Mouse (Mus musculus): Measurements from ENCODE around the gene Fgf22. TPM values are rescaled to one million over a fixed set of nuclear protein-coding genes. Genes with fewer than 3 reads are reported as not detected.

The Fgf22 gene
- polyA plus RNA-seq, 1 experiment from 2014 or later, result not detected

DNA sequence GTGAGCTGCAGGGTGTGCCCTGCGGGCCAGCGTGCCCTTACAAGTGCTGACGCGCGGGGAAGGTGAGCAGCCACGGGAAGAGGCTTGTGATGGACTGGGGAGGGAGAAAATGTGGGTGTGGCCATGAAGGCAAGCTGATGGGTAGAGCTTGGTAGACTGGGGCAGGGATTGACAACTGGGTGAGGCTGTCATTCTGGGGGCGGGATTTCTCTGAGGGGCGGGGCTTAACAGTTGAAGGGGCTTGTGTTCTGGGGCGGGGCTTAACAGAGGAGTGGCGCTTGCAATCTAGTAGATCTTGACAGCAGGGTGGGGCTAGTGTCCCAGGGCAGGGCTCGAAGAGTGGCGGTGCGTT lies 25.8 kb downstream of the Fgf22 start:
- H3K9ac ChIP-seq, result no peak overlapping the region
- H3K27ac ChIP-seq (replicated peaks), result peak overlapping the region; percentile 61
- peaks cover 85% of the 10 kb centered on the region for H3K27me3 ChIP-seq
- peaks cover 34% of the 10 kb centered on the region for H3K4me1 ChIP-seq (replicated peaks)
- no peak; the same call in 1 of the 2 replicates for ATAC-seq (ENCODE audit: insufficient read depth)
- no peaks in the 10 kb centered on the region for H3K9me3 ChIP-seq (replicated peaks)
- whole genome bisulfite sequencing (ENCODE audit: insufficient replicate concordance), result 2% methylated on average over 13 of the region's 13 CpGs
- peak overlapping the region; percentile 78 for H3K4me2 ChIP-seq
- H3K36me3 ChIP-seq (replicated peaks), result no peaks in the 10 kb centered on the region
- H3K4me3 ChIP-seq (replicated peaks), result peak overlapping the region; percentile 52

- Histone ChIP-seq H3K4me3 (replicated peaks) (peak overlapping the region; percentile 52), H3K4me1 (replicated peaks) (peaks cover 34% of the 10 kb centered on the region), H3K27ac (replicated peaks) (no peak overlapping the region), H3K9me3 (replicated peaks) (no peaks in the 10 kb centered on the region), H3K27me3 (peaks cover 81% of the 10 kb centered on the region), H3K36me3 (replicated peaks) (no peaks in the 10 kb centered on the region), H3K9ac (no peak overlapping the region), H3K4me2 (peak overlapping the region; percentile 78)
- WGBS (ENCODE audit: insufficient replicate concordance), result 29% methylated on average over 21 of the region's 21 CpGs
- ATAC-seq (ENCODE audit: insufficient read depth), result no peak
Measured at GRCm38 (mm10) chr10:79781139-79781538, 26.3 kb downstream of the Fgf22 start.

GRCm38 (mm10) chr10:79781956-79782355 lies 27.1 kb downstream of the Fgf22 start:
- Histone ChIP-seq H3K27me3 (peaks cover 73% of the 10 kb centered on the region), H3K4me2 (no peak overlapping the region), H3K27ac (replicated peaks) (no peak overlapping the region), H3K4me1 (replicated peaks) (peaks cover 32% of the 10 kb centered on the region), H3K4me3 (replicated peaks) (no peak overlapping the region), H3K36me3 (replicated peaks) (no peaks in the 10 kb centered on the region), H3K9me3 (replicated peaks) (no peaks in the 10 kb centered on the region), H3K9ac (no peak overlapping the region)
- 50% methylated on average over 5 of the region's 5 CpGs for WGBS (ENCODE audit: insufficient replicate concordance)
- ATAC-seq (ENCODE audit: insufficient read depth), result no peak

DNA sequence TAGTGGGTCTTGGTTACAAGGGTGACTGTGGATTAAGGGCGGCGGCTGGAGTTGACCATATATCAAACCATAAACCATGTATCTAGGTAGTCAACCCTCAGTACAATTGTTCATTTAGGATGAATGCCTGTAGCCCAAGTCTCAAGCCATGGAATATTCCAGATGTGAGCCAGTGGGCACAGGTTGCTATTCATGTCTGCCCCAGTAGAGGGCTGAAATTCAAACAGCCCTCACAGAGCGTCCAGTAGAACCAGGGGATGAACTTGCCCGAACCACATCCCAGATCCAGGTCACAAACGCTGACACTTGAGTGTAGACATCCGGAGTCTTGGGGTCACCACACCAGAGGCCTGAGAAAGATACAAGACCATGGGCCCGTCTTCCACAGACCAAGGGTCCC lies 28.2 kb downstream of the Fgf22 start:
- 52% methylated on average over 7 of the region's 7 CpGs for WGBS (ENCODE audit: insufficient replicate concordance)
- peaks cover 25% of the 10 kb centered on the region for H3K4me1 ChIP-seq (replicated peaks)
- no peak for ATAC-seq (ENCODE audit: insufficient read depth)

GRCm38 (mm10) chr10:79783920-79784800 lies 29.3 kb downstream of the Fgf22 start:
- no peaks in the 10 kb centered on the region for H3K9me3 ChIP-seq (replicated peaks)
- H3K9ac ChIP-seq, result no peak overlapping the region
- peaks cover 28% of the 10 kb centered on the region for H3K4me1 ChIP-seq (replicated peaks)
- H3K4me3 ChIP-seq (replicated peaks), result no peak overlapping the region
- no peak overlapping the region for H3K27ac ChIP-seq (replicated peaks)
- H3K36me3 ChIP-seq (replicated peaks), result no peaks in the 10 kb centered on the region
- no peak for ATAC-seq (ENCODE audit: insufficient read depth)
- H3K4me2 ChIP-seq, result no peak overlapping the region
- H3K27me3 ChIP-seq, result peaks cover 51% of the 10 kb centered on the region
- 51% methylated on average over 27 of the region's 27 CpGs for WGBS (ENCODE audit: insufficient replicate concordance)

More for the DNA sequence above, 28.2 kb downstream of the Fgf22 start:
- Histone ChIP-seq H3K36me3 (replicated peaks) (no peaks in the 10 kb centered on the region), H3K27me3 (peaks cover 62% of the 10 kb centered on the region), H3K4me2 (no peak overlapping the region), H3K9me3 (replicated peaks) (no peaks in the 10 kb centered on the region), H3K27ac (replicated peaks) (no peak overlapping the region), H3K9ac (no peak overlapping the region), H3K4me3 (replicated peaks) (no peak overlapping the region)

DNA sequence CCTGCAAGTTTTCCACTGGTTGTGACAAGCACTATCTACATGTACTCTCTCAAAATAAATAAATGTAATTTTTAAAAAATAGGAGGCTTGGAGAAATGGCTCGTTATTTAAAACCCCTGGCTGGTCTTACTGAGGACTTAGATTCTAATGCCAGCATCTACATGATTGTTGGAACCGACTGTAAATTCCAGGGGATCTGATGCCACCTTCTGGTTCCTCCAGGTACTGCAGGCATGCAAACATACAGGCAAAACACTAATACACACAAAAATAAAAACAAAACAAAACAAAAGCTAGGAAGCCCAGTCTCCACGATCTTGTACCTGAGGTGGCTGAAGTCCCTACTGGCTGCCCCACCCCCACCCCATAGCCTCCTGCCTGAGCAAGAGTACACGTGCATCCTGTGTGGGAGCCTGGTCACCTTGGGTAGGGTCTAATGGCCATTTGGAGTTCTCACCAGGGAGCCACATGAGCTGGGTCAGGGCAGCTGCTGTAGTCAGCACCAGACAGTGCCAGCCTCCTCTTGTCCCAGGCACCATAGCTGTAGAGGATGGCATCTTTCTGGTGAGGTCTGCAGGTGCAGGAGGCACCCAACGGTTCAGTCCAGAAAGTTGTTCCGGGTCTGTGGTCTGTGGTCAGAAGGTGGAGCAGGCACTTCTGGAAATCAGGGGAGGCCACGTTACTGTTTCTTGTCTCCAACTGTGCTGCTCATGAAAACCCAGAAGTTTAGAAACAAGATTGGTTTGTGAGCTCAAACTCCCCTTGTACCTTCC lies 33.7 kb downstream of the Fgf22 start:
- Histone ChIP-seq H3K4me3 (replicated peaks) (no peak overlapping the region), H3K27ac (replicated peaks) (0 out of 2 replicates have a peak overlapping the region, but pooled peaks have one; percentile 42), H3K4me1 (replicated peaks) (peaks cover 15% of the 10 kb centered on the region), H3K36me3 (replicated peaks) (no peaks in the 10 kb centered on the region), H3K4me2 (0 out of 2 replicates have a peak overlapping the region, but pooled peaks have one; percentile 1), H3K9ac (no peak overlapping the region), H3K9me3 (replicated peaks) (no peaks in the 10 kb centered on the region), H3K27me3 (peaks cover 13% of the 10 kb centered on the region)
- 14% methylated on average over 7 of the region's 7 CpGs for WGBS (ENCODE audit: insufficient replicate concordance)
- ATAC-seq (ENCODE audit: insufficient read depth), result no peak

GRCm38 (mm10) chr10:79789581-79789980 lies 34.7 kb downstream of the Fgf22 start:
- no peaks in the 10 kb centered on the region for H3K9me3 ChIP-seq (replicated peaks)
- no peak overlapping the region for H3K4me2 ChIP-seq
- no peak overlapping the region for H3K9ac ChIP-seq
- H3K4me1 ChIP-seq (replicated peaks), result peaks cover 24% of the 10 kb centered on the region
- no peaks in the 10 kb centered on the region for H3K36me3 ChIP-seq (replicated peaks)
- H3K4me3 ChIP-seq (replicated peaks), result no peak overlapping the region
- H3K27ac ChIP-seq (replicated peaks), result 0 out of 2 replicates have a peak overlapping the region, but pooled peaks have one; percentile 42
- peaks cover 18% of the 10 kb centered on the region for H3K27me3 ChIP-seq
- ATAC-seq (ENCODE audit: insufficient read depth), result no peak
- 54% methylated on average over 2 of the region's 2 CpGs for WGBS (ENCODE audit: insufficient replicate concordance)

- no peak within 1 kb of the TSS for H3K4me3 ChIP-seq (replicated peaks)
- H3K4me2 ChIP-seq, result no peak within 1 kb of the TSS
- H3K4me1 ChIP-seq (replicated peaks), result peaks cover 28% of the 10 kb centered on the region
- WGBS (ENCODE audit: insufficient replicate concordance), result 47% methylated on average over 4 of the region's 4 CpGs
- peaks cover 23% of the 10 kb centered on the region for H3K27me3 ChIP-seq
- no peak for ATAC-seq (ENCODE audit: insufficient read depth)
- no peak within 1 kb of the TSS for H3K9ac ChIP-seq
- H3K9me3 ChIP-seq (replicated peaks), result no peaks in the 10 kb centered on the region
- H3K27ac ChIP-seq (replicated peaks), result no peak within 1 kb of the TSS
- H3K36me3 ChIP-seq (replicated peaks), result no peaks in the 10 kb centered on the region
Measured at GRCm38 (mm10) chr10:79790861-79791260, 36.0 kb downstream of the Fgf22 start, which contains the start of gene Prss57. Prss57 (minus strand) TSS chr10:79790961.

DNA sequence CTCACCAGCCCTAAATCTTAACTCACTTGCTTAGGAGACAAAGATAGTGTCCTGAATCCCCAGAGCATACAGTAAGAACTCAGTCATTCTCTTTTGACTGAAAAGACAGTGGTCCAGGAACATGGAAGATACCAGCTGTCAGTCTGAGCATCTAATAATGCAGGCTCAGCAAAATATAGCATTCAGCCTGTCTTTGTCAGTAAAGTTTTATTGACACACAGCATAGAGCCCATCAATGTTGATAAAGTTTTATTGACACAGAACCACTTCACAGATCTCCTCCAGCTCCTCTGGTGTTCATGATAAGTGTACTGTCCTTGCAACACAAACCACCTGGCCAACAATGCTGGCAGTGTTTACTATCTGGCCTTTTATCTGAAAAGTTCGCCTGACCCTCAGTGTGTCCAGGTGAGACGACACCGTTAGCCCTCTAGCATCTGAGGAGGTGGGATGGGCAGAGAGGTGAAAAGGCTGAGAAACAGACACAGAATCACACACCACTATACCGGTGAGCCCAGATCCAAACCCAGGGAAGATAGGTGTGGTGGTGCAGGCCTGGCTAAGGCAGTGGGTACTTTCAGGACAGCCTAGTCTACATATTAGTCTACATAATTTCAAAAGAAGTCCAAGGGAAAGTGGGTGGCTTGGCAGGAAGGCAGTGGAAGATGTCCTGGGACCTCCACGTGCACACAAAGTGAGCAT lies 37.6 kb downstream of the Fgf22 start:
- 66% methylated on average over 5 of the region's 5 CpGs for WGBS (ENCODE audit: insufficient replicate concordance)
- no peak overlapping the region for H3K27ac ChIP-seq (replicated peaks)
- no peak overlapping the region for H3K4me3 ChIP-seq (replicated peaks)
- H3K27me3 ChIP-seq, result peaks cover 23% of the 10 kb centered on the region
- no peak overlapping the region for H3K9ac ChIP-seq
- H3K4me1 ChIP-seq (replicated peaks), result peaks cover 42% of the 10 kb centered on the region
- ATAC-seq (ENCODE audit: insufficient read depth), result no peak
- H3K36me3 ChIP-seq (replicated peaks), result no peaks in the 10 kb centered on the region
- no peaks in the 10 kb centered on the region for H3K9me3 ChIP-seq (replicated peaks)
- no peak overlapping the region; the same call in 1 of the 2 replicates for H3K4me2 ChIP-seq

- Histone ChIP-seq H3K4me2 (peak within 1 kb of the TSS; percentile 85), H3K4me3 (replicated peaks) (peak within 1 kb of the TSS; percentile 64), H3K9ac (peak within 1 kb of the TSS; percentile 53), H3K9me3 (replicated peaks) (no peaks in the 10 kb centered on the region), H3K27me3 (peaks cover 23% of the 10 kb centered on the region), H3K27ac (replicated peaks) (peak within 1 kb of the TSS; percentile 33; the same call in 1 of the 2 replicates), H3K4me1 (replicated peaks) (peaks cover 49% of the 10 kb centered on the region), H3K36me3 (replicated peaks) (no peaks in the 10 kb centered on the region)
- 4% methylated on average over 51 of the region's 51 CpGs for WGBS (ENCODE audit: insufficient replicate concordance)
- peak; percentile 36; the same call in 1 of the 2 replicates for ATAC-seq (ENCODE audit: insufficient read depth)
Measured at GRCm38 (mm10) chr10:79793051-79793737, 38.3 kb downstream of the Fgf22 start, which contains the start of gene Palm. Palm (plus strand) TSS chr10:79793572.

Measured in liver, embryonic 15.5 days (tissue).